Mouse (Mus musculus) frontal cortex, postnatal 25 days (tissue): Measurements from ENCODE around the gene Upk2.

Experiments used
- DNase-seq, 2 experiments: peaks; one replicate each; pipeline ENCODE4 v3.0.0; 2022; ENCODE audit warnings: low spot score in 2 of 2

Upk2 gene

GRCm38 (mm10) chr9:44488416-44488815, 33.6 kb upstream of the Upk2 start:
- DNase-seq: no peak

DNA sequence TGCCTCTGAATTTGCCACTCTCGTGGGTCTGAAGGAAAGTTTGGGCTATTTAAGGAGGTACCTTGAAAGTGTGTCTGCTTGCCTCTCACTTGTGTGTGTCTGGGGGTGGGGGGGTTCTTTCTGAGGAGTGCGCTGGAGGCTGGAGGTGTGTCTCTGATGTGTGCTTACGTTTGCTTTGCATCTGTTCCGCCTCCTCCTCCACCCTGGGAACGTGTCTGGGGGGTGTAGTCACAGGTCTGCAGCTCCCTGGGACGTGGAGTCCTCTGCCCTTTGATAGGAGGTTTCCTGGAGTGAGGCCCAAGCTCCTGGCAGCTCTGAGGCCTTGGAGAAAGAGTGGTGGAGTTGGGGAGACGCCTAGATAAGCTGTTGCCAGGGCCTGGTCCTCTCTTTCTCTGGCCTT, 32.7 kb upstream of the Upk2 start:
- DNase-seq: no peak

DNA sequence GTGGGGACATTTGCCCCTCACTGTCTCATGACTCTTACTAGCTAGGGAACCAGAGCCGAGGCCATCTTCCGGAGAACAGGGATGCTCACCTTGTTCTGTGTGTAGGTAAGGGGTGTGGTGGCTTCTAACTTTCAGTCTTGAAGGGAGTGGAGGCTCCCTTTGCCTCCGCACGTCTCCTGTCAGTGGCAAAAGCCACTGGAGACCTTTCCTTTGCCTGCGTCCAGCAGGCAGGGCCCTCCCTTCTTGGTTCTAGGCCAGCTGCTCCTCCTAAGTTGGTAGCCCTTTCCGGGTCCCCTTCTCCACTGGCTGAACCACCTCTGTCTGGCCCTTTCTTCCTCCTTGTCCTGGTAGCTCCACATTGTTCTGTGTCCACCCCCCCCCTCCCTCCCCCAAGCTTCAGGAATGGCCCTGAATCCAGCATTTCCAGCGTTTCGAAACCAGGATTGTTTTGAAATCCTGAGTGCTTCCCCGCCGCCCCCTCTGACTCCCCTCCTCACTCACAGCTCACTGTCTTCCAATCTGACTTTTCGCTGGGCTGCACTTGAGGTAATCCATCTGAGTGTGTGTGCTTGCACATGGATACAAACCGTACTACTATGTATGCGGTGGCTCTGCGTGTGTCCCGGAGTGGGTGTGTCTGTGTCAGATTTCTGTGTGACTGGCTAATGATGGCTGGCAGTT, 32.1 kb upstream of the Upk2 start:
- no peak for DNase-seq

GRCm38 (mm10) chr9:44486335-44486734, 31.6 kb upstream of the Upk2 start:
- no peak for DNase-seq

DNA sequence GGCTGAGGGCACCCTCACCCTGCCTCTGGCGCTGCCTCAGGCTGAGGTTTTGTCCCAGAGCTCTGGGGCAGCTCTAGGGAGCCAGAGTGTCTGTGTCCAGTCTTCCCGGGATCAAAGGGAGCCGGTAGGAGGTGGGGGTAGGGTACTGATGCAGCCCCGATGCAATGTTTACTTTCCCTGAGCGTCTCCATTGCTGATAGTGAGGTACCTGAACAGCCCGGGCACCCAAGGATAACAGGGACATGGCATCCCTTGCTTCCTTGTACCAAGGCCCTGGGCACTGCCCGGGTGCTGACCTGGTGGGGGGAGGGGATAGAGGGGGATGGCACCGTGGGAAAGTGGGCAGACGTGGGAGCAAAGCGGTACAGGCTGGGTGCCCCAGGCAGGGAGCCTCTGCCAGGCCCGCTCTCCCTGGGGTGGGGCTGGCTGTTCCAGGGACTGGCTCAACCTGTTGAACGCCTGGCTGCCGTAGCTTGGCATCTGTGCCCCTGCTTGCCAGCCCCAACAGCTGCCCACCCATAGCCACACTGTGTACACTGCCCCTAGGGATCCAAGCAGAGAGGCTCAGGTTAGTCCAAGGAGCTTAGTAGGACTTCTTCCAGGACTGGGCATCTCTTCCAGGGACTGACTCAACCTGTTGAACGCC, 30.9 kb upstream of the Upk2 start:
- DNase-seq: no peak

DNA sequence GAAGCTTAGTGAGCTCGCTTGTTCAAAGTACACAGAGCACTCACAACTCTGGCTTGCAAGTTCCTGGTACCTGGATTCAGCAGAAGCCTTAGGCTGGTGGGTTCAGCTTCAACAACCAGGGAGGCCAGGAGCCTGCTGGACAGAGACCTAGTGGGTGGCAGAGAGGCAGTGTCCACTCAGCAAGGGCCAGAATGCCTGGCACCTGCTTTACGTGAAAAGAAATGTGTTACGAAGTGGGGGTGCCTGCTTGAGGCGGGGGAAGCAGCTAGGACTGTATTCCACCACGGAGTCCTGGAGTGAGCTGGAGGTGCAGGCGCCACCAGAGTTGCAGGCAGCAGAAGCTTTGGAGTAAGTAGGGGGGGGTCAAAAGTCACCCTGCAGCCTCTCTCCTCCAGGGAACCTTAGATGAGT, 30.3 kb upstream of the Upk2 start:
- no peak for DNase-seq

DNA sequence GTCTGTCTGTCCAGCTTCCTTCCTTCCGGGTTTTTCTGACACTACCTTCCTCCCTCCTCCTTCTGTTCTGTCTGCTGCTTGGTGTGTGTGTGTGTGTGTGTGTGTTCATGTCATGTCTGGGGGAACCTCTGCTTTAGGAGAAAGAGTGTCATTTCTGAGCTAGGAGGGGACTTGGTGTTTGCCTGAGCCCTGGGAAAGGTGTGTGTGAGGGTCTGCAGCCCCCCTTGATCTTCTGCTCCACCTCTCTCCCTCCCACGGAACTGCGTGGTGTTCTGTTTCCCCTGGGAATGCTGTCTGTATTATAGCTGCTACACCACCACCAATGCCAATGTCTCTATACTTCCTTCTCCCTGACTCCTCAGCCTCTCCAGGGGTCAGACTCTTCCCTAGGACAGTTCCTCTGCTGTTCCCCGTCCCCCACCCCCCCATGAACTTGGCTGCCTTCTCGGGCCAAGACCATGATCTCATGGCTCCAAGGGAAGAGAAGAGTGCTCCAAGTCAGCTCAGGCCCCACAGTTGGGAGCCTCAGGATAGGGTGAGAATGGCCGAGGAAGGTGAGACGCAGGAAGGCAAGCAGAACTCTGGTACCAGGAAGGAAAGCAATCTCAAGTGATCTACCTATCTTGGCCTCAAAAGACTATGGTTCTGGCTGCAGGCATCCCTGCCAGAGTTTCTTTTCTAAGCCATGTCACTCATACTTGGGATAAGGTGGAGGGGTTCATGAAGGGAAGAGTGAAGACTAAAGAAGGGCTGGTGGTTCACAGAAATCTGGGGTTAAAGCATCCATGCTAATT, 29.7 kb upstream of the Upk2 start:
- DNase-seq: no peak

GRCm38 (mm10) chr9:44483510-44484044, 28.8 kb upstream of the Upk2 start:
- peak in 1 of 2 experiments; percentile 32 for DNase-seq

DNA sequence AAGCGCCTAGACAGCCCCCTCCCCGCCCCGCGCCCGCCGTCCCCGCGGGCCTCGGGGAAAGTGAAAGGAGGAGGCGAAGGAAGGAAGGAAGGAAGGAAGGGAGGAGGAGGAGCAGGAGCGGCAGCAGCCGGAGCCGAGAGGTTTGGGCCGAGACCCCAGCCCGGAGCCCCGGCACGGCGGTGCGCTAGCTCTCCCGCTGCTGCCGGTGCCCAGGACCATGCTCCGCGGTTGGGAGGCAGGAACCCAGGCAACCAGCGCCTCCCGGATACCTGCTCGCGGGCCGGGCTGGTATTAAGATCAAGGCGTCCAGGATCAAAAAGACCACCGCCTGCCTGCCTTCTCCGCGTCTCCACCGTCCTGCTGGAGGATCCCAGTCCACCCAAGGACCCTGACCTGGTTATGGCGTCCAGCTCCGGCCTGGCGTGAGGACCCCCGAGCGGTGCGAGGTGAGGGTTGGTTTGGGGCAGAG, 28.3 kb upstream of the Upk2 start:
- DNase-seq: peak in 1 of 2 experiments; percentile 11

GRCm38 (mm10) chr9:44482552-44482951, 27.8 kb upstream of the Upk2 start, which contains the start of gene Bcl9l:
TSS of gene Bcl9l (plus strand) at chr9:44482825.
- DNase-seq: peak; percentile 82 to 87

DNA sequence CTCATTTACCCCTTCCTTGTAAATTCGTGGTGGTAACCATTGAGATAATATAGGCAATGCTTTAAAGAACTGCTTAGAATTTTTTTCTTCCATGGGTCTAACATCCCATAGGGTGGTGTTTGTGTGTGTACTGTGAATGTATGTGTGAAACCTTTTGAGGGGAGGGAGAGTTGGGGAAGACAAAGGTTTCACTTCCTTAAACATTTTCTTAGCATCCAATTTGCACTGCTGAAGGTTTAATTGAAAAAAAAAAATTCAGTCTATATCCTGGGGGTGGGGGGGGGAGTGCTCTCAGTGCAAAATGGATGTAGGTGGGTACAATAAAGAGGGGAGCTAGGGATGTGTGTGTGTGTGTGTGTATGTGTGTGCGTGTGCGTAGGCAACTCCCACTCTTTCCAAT, 27.3 kb upstream of the Upk2 start:
- DNase-seq: peak in 1 of 2 experiments; percentile 16

GRCm38 (mm10) chr9:44479628-44480428, 25.1 kb upstream of the Upk2 start:
- peak; percentile 84 to 86 for DNase-seq

- peak; percentile 51 to 56 for DNase-seq
These were observed 24.3 kb upstream of the Upk2 start for GRCm38 (mm10) chr9:44478959-44479605.

DNA sequence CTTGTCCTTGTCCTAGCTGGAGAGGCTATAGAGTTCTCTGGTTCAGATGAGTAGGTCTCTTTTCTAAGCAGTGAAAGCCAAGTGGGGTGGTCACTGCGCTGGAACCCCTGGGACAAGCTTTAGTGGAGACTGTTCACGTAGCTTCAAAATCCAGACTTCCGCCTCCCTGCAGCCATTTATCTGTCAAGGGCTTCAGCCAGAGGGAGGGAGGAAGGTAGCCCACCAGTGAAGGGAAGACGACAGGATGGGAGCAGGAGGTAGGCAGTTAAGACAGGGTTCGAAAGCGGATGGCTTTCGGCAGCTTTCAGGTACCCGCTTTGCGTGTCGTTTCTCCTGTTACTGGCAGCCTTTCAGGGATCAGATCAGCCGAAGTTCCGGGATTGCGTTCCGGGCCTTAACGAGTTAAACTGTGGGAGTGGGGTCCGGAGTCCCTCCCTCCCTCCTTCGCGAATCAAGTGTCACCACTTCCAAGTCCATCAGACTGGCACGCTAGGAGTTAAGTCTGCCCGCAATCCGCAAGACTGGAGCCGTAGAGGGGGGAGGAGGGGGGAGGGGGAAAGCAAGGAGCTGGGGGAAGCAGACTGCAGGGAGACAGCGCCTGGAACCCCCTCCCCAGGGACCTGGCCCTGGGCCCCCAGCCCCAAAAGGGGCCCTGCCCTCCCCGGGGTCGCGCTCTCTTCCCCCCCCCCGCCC, 23.6 kb upstream of the Upk2 start:
- peak in 1 of 2 experiments; percentile 58 for DNase-seq

DNA sequence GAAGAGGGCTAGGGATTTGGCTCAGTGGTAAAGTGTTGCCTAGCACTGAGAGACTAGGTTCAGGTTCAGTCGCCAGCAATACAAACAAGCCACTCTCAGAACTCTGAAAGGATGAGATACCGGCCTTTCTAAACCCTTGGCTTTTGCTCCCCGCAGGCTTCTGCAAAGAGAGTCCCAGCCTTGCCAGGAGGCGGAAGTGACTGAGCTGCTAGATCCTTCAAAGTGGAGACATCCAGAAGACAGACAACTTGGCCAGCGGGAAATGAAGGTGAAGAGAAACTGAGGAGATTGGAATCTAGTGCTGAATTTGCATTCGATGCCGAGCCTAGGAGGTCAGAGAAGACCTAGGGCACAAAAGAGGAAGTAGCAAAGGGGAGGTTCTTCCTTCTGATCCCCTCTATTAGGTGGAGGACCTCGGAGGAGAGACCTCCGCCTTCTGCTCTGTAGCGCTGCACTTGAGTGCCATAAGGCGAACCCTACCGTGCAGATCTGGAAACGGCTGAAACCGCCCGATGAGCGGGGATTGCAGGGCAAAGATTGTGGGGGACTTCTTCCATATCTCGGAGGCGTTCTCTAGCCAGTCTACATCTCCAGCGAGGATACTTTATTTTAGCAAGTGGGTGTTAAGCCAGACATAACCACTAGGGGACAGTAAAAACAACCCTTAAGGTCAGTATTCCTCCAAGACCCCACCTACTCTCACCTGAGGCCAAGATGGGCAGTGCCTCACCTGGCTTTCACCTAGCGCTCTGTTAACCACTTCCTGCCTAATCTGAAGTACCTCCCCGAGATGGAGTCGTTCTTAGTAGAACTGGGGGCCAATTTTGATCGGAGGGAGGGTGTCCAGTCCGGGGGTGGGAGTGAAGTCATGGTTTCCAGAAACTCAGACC, 22.8 kb upstream of the Upk2 start:
- DNase-seq: peak in 1 of 2 experiments; percentile 30

- no peak for DNase-seq
These were observed 21.2 kb upstream of the Upk2 start for GRCm38 (mm10) chr9:44475936-44476335.

DNA sequence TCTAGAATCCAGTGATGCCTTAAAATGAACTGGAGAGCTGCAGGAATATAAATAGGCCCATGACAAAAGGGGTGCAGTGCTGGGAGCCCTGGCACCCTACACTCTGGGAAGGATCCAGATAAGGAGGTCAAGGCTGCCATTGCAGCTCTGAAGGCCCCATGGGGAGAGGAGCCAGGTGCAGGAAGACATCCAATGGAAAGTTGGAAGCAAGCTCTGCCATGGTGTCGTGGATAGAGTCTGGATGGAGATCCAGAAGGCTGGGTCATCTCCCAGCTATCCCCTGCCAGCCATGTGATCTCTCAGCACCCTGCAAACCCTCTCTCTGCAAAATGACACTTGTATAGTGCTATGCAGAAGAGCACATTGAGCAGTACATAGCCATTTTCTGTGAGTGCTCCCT, 19.6 kb upstream of the Upk2 start:
- no peak for DNase-seq

DNA sequence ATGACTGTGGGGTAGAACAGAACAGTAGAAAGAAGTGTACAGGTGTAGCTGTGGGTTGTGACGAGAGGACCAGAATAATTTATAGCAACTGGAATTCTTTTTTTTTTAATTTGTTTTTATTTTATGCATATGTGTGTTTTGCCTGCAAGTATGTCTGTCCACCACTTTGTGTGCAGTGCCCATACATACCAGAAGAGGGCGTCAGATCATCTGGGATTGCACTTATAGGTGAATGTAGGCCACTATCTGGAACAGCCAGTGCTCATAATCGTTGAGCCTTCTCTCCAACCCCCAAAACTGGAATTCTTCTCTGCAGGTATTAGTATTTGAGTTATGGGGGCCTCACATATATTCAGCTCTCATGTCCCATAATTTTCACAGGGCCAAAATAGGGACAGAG, 18.4 kb upstream of the Upk2 start:
- no peak for DNase-seq

- DNase-seq: no peak
These were observed 14.0 kb upstream of the Upk2 start for GRCm38 (mm10) chr9:44468800-44469199.
